Mouse (Mus musculus) kidney, postnatal 0 days (tissue): Measurements from ENCODE around the gene 2700049A03Rik. TPM values are rescaled to one million over a fixed set of nuclear protein-coding genes. Genes with fewer than 3 reads are reported as not detected.
A peak's percentile ranks its signal among the peaks of the same experiment; 100 is the strongest.
"Not testable (repeated sequence)": the region's sequence is repeated elsewhere in the genome, so short reads cannot be mapped to it uniquely, and the experiment has no call there.

Experiments
- ATAC-seq: fragments of 200-750 bp; cut with Nextera tagmentation; replicated peaks from 2 replicates; pipeline ENCODE4 v1.8.0; 2017; ENCODE audit warnings: low read depth, moderate number of reproducible peaks, moderate TSS enrichment, moderate library complexity; ENCODE audit not compliant: low FRiP score
- DNase-seq: peaks from one replicate; pipeline ENCODE4 v3.0.0-alpha.2; 2016; ENCODE audit warnings: low spot score
- H3K27ac ChIP-seq: fragments of 300-500 bp; sonication (generic); 2 replicates; pipeline ENCODE4 v1.5.1; 2014; ENCODE audit warnings: mild to moderate bottlenecking
- H3K27me3 ChIP-seq: fragments of 300-500 bp; sonication (generic); 2 replicates; pipeline ENCODE4 v1.6.1; 2014; ENCODE audit warnings: low read length, mixed read lengths; ENCODE audit not compliant: insufficient read depth
- H3K36me3 ChIP-seq: fragments of 300-500 bp; sonication (generic); 2 replicates; pipeline ENCODE4 v1.6.1; 2014; ENCODE audit warnings: low read length, mixed read lengths; ENCODE audit not compliant: insufficient read depth
- H3K4me1 ChIP-seq: fragments of 300-500 bp; sonication (generic); replicated peaks from 2 replicates; pipeline ENCODE4 v1.6.1; 2014; ENCODE audit warnings: antibody characterized with exemption, low read length, mixed read lengths; ENCODE audit not compliant: insufficient read depth
- H3K4me2 ChIP-seq: fragments of 300-500 bp; sonication (generic); 2 replicates; pipeline ENCODE4 v1.6.1; 2014; ENCODE audit warnings: mild to moderate bottlenecking, low read length, moderate library complexity, mixed read lengths
- H3K4me3 ChIP-seq: fragments of 300-500 bp; sonication (generic); replicated peaks from 2 replicates; pipeline ENCODE4 v1.5.1; 2014; ENCODE audit warnings: low read depth, low read length
- H3K9ac ChIP-seq: fragments of 300-500 bp; sonication (generic); 2 replicates; pipeline ENCODE4 v1.6.1; 2014; ENCODE audit warnings: low read depth, low read length
- H3K9me3 ChIP-seq: fragments of 300-500 bp; sonication (generic); replicated peaks from 2 replicates; pipeline ENCODE4 v1.6.1; 2016; ENCODE audit warnings: low read length, inconsistent platforms, mixed read lengths
- CTCF ChIP-seq: IDR thresholded peaks from 2 replicates; pipeline ENCODE4 v1.5.1; 2016; ENCODE audit warnings: antibody characterized with exemption, low read depth, mild to moderate bottlenecking, moderate library complexity
- WGBS: fragments of 180-500 bp; shearing (Covaris S2); extraction: QIAGEN DNeasy Blood & Tissue Kit; methylation state at CpG from one replicate; pipeline ENCODE4 v1.1.7; 2014; 5-methylcytosine and 5-hydroxymethylcytosine counted together
- polyA plus RNA-seq: library from polyadenylated mRNA; unstranded; fragments of >200 nt; fragmentation: Nextera tagmentation; extraction: Ambion mirVana; gene quantifications from 2 replicates; pipeline ENCODE4 v1.2.1, GENCODE M21; 2015

2700049A03Rik gene
- 7.8 and 10.7 TPM in 2 replicates for polyA plus RNA-seq

- under 1% methylated on average over 52 of the region's 52 CpGs for WGBS
- Histone ChIP-seq H3K4me1 (peaks cover 5% of the 10 kb centered on the region), H3K9ac (peak within 1 kb of the TSS; percentile 95), H3K4me2 (peak within 1 kb of the TSS; percentile 83), H3K36me3 (peaks cover 9% of the 10 kb centered on the region; the same call in 1 of the 2 replicates), H3K27me3 (no peaks in the 10 kb centered on the region), H3K27ac (peak within 1 kb of the TSS; percentile 89), H3K4me3 (peak within 1 kb of the TSS; percentile 92), H3K9me3 (no peaks in the 10 kb centered on the region)
- DNase-seq, result peak; percentile 90
- TF ChIP-seq CTCF, result 0 out of 2 replicates have a peak, but pooled peaks have one; percentile 22
- ATAC-seq, result peak; percentile 91
Observed at GRCm38 (mm10) chr12:71136130-71136973, at the start of gene 2700049A03Rik, which contains the start of gene Timm9. Gene 2700049A03Rik, plus strand, starts transcription at chr12:71136848. Gene Timm9, minus strand, starts transcription at chr12:71136684.

- DNase-seq, H3K4me2 ChIP-seq, ATAC-seq, H3K9me3 ChIP-seq, H3K27me3 ChIP-seq, H3K27ac ChIP-seq, H3K4me3 ChIP-seq, H3K9ac ChIP-seq, H3K36me3 ChIP-seq, H3K4me1 ChIP-seq: not testable (repeated sequence)
- 73% methylated on average over 4 of the region's 4 CpGs for WGBS
Observed at GRCm38 (mm10) chr12:71104275-71104674, 32.4 kb upstream of the 2700049A03Rik start.

GRCm38 (mm10) chr12:71107216-71107771 lies 29.4 kb upstream of the 2700049A03Rik start:
- ATAC-seq (no peak), DNase-seq (no peak)
- H3K27me3 ChIP-seq, result no peaks in the 10 kb centered on the region
- WGBS, result 87% methylated on average over 6 of the region's 6 CpGs
- no peaks in the 10 kb centered on the region for H3K9me3 ChIP-seq
- no peak overlapping the region for H3K9ac ChIP-seq
- no peak overlapping the region for H3K4me3 ChIP-seq
- no peak overlapping the region for H3K4me2 ChIP-seq
- no peak overlapping the region for H3K27ac ChIP-seq
- no peak for TF ChIP-seq CTCF
- H3K36me3 ChIP-seq, result no peaks in the 10 kb centered on the region
- H3K4me1 ChIP-seq, result peaks cover 5% of the 10 kb centered on the region; the same call in 1 of the 2 replicates

GRCm38 (mm10) chr12:71111331-71111730 lies 25.3 kb upstream of the 2700049A03Rik start, which contains the start of gene Tomm20l:
Gene Tomm20l, plus strand, starts transcription at chr12:71111428.
- peak; percentile 54 for TF ChIP-seq CTCF

GRCm38 (mm10) chr12:71113074-71113473 lies 23.6 kb upstream of the 2700049A03Rik start:
- WGBS, result 74% methylated on average over 10 of the region's 10 CpGs
- Histone ChIP-seq H3K4me2 (no peak overlapping the region), H3K4me1 (peaks cover 5% of the 10 kb centered on the region; the same call in 1 of the 2 replicates), H3K9me3 (no peaks in the 10 kb centered on the region), H3K27ac (no peak overlapping the region), H3K36me3 (no peaks in the 10 kb centered on the region), H3K4me3 (no peak overlapping the region), H3K27me3 (no peaks in the 10 kb centered on the region), H3K9ac (no peak overlapping the region)
- DNase-seq (no peak), ATAC-seq (no peak)
- TF ChIP-seq CTCF, result no peak

More at GRCm38 (mm10) chr12:71111331-71111730, 25.3 kb upstream of the 2700049A03Rik start, which contains the start of gene Tomm20l:
- Histone ChIP-seq H3K36me3 (no peaks in the 10 kb centered on the region), H3K27me3 (no peaks in the 10 kb centered on the region), H3K4me1 (peaks cover 5% of the 10 kb centered on the region; the same call in 1 of the 2 replicates), H3K9me3 (no peaks in the 10 kb centered on the region), H3K4me2 (peak within 1 kb of the TSS; percentile 57), H3K27ac (no peak within 1 kb of the TSS), H3K9ac (no peak within 1 kb of the TSS; the same call in 1 of the 2 replicates), H3K4me3 (peak within 1 kb of the TSS; percentile 21)
- DNase-seq (peak; percentile 40), ATAC-seq (peak; percentile 54; the same call in 1 of the 2 replicates)
- WGBS, result 9% methylated on average over 33 of the region's 33 CpGs

- ATAC-seq (peak; percentile 61; the same call in 1 of the 2 replicates), DNase-seq (peak; percentile 68)
- Histone ChIP-seq H3K36me3 (no peaks in the 10 kb centered on the region), H3K4me2 (no peak overlapping the region; the same call in 1 of the 2 replicates), H3K27me3 (no peaks in the 10 kb centered on the region), H3K9ac (no peak overlapping the region), H3K9me3 (no peaks in the 10 kb centered on the region), H3K27ac (no peak overlapping the region), H3K4me1 (peaks cover 5% of the 10 kb centered on the region; the same call in 1 of the 2 replicates), H3K4me3 (no peak overlapping the region)
- TF ChIP-seq CTCF, result no peak
- 27% methylated on average over 12 of the region's 12 CpGs for WGBS
Observed at GRCm38 (mm10) chr12:71113675-71114288, 22.9 kb upstream of the 2700049A03Rik start.
